Mouse (Mus musculus) lung, postnatal 0 days (tissue): ENCODE data around the gene Prss2.
"Not testable (repeated sequence)": the region's sequence is repeated elsewhere in the genome, so short reads cannot be mapped to it uniquely, and the experiment has no call there.

Source experiments
- CTCF ChIP-seq: IDR thresholded peaks from 2 replicates; pipeline ENCODE4 v1.5.1; 2016; ENCODE audit warnings: antibody characterized with exemption, mild to moderate bottlenecking
- EP300 ChIP-seq: IDR thresholded peaks from 2 replicates; pipeline ENCODE4 v1.6.1; 2016; ENCODE audit warnings: antibody characterized with exemption, mild to moderate bottlenecking, control low read depth

- TF ChIP-seq CTCF, EP300: not testable (repeated sequence)
Observed at GRCm38 (mm10) chr6:41538296-41538695, 16.7 kb downstream of the Prss2 start.
